Mouse (Mus musculus): ENCODE measurements at regions not wholly inside any gene's neighbourhood (a gene's known extent, or its start where the extent isn't known, plus 50 kb on each side); places are given as distances from the start of the nearest gene placed in this dataset.

DNA sequence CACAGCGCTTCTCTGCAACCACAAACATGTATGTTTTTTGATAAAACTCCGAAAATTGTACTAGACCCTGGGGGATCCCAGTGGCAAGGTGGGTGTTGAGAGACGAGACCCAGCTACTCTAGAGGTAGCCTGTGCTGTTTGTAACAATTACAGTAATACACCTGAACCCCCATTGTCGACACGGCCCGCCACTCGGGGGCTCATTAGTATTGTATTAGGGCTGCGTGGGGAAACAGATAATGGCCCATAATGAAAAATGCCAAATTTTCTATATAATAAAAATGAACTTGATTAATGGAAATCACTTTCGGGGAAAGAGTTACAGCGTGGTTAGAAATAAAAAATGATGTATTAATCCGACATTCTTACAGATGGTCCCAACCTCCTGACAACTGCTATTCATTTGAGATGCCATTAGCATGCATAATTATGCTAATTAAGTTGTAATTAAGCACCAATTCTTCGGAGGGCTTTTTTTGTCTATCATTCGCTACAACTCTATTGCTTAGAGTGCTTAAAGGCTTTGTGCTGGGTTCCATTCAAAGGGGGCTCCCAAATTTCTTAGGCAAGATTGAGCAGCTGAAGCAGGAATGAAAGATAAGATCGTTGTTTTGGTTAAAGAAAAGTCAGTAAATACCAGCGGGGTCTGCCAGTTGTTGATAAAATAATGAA lies 120.2 kb upstream of the Dynlrb2 start:
- H3K4me2 ChIP-seq (ENCODE audit: low read length) = no peak overlapping the region
- no peak for DNase-seq (ENCODE audit: low spot score)
- H3K36me3 ChIP-seq (ENCODE audit: control insufficient read depth, insufficient read depth, low read length) = no peaks in the 10 kb centered on the region
- peaks cover 4% of the 10 kb centered on the region; the same call in 1 of the 2 replicates for H3K4me1 ChIP-seq (replicated peaks; ENCODE audit: control insufficient read depth, insufficient read depth, low read length)
- no peak for ATAC-seq (replicated peaks; ENCODE audit: low FRiP score, low TSS enrichment, low read depth)
- no peaks in the 10 kb centered on the region for H3K9me3 ChIP-seq (ENCODE audit: control insufficient read depth, low read length)
- H3K9ac ChIP-seq (ENCODE audit: low read length) = no peak overlapping the region
- H3K4me3 ChIP-seq (ENCODE audit: low read depth, low read length) = no peak overlapping the region
- no peaks in the 10 kb centered on the region for H3K27me3 ChIP-seq (replicated peaks; ENCODE audit: control insufficient read depth, insufficient read depth, low read length)
- no peak overlapping the region; the same call in 1 of the 2 replicates for H3K27ac ChIP-seq (ENCODE audit: low read depth)
- WGBS = 79% methylated on average over 15 of the region's 15 CpGs

DNA sequence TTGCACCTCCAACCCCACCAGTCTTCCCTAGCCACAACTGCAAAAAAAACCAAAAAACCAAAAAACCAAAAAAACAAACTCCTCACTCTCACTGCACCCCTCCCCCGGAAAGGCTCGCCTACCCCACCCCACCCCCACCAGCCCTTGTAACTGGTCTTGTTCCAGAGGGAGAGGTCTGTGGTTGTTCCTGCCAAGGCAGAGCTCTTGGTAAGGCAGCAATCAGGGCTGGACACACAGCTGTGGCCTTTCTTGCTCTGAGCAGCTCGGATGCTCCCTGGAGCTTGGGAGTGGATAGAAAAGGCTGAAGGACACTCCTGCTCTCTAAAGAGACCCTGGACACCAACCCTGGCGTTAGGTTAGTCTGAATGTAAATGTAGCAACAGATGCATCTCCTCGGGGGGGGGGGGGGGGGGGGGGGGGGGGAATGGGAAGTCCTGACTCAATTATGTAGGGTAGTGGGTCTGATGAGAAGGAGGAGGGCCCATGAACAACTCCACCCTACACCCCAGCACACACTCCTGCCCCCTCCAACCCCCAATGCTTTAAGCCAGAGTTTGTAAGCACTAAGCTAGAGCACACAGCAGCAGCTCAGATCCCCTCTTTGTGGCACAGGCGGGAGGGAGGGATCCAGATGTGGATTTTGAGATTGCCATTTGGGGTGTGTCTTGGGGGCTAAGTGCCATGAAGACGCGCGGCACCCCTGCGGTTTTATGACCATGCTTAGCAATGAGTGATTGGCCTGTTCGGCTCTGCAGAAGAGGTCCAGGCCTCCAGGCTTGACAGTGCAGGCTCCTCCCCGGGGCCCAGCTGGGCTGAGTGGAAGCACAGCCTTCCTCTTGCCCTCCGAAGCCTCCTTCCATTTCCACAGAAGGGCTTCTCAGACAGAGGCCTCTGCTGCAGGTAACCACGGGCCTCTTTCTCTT lies 121.0 kb upstream of the Dynlrb2 start:
- H3K27me3 ChIP-seq (replicated peaks; ENCODE audit: control insufficient read depth, insufficient read depth, low read length) = no peaks in the 10 kb centered on the region
- peaks cover 4% of the 10 kb centered on the region; the same call in 1 of the 2 replicates for H3K4me1 ChIP-seq (replicated peaks; ENCODE audit: control insufficient read depth, insufficient read depth, low read length)
- H3K4me2 ChIP-seq (ENCODE audit: low read length) = no peak overlapping the region
- no peak overlapping the region; the same call in 1 of the 2 replicates for H3K27ac ChIP-seq (ENCODE audit: low read depth)
- WGBS = 25% methylated on average over 13 of the region's 14 CpGs
- H3K4me3 ChIP-seq (ENCODE audit: low read depth, low read length) = no peak overlapping the region
- H3K36me3 ChIP-seq (ENCODE audit: control insufficient read depth, insufficient read depth, low read length) = no peaks in the 10 kb centered on the region
- H3K9ac ChIP-seq (ENCODE audit: low read length) = no peak overlapping the region
- no peaks in the 10 kb centered on the region for H3K9me3 ChIP-seq (ENCODE audit: control insufficient read depth, low read length)
- peak; percentile 57 for DNase-seq (ENCODE audit: low spot score)
- peak; percentile 68; the same call in 1 of the 2 replicates for ATAC-seq (replicated peaks; ENCODE audit: low FRiP score, low TSS enrichment, low read depth)

DNA sequence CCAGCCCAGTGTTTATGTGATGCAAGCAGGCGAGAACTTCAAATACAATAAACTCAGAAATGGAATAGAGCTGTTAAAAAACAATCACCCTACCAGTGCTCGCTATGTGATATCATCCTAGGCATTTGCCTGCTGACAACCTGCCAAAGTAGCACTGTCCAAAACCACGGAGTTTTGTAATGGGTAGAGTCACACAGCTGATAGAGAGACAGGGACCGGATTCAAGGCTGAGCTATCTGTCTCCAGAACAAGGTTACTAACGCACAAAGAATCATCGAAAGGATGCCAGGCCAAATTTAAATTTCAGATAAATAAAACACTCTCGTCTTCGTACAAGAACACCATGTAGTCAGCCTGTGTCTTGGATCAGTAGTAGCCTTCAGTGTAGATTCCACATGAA lies 121.7 kb upstream of the Dynlrb2 start:
- H3K27me3 ChIP-seq (replicated peaks; ENCODE audit: control insufficient read depth, insufficient read depth, low read length) = no peaks in the 10 kb centered on the region
- no peak overlapping the region for H3K9ac ChIP-seq (ENCODE audit: low read length)
- no peaks in the 10 kb centered on the region for H3K9me3 ChIP-seq (ENCODE audit: control insufficient read depth, low read length)
- H3K4me2 ChIP-seq (ENCODE audit: low read length) = no peak overlapping the region
- WGBS = 72% methylated on average over 8 of the region's 8 CpGs
- DNase-seq (ENCODE audit: low spot score) (no peak), ATAC-seq (replicated peaks; ENCODE audit: low FRiP score, low TSS enrichment, low read depth) (no peak)
- H3K27ac ChIP-seq (ENCODE audit: low read depth) = no peak overlapping the region
- peaks cover 4% of the 10 kb centered on the region; the same call in 1 of the 2 replicates for H3K4me1 ChIP-seq (replicated peaks; ENCODE audit: control insufficient read depth, insufficient read depth, low read length)
- H3K36me3 ChIP-seq (ENCODE audit: control insufficient read depth, insufficient read depth, low read length) = no peaks in the 10 kb centered on the region
- no peak overlapping the region for H3K4me3 ChIP-seq (ENCODE audit: low read depth, low read length)

DNA sequence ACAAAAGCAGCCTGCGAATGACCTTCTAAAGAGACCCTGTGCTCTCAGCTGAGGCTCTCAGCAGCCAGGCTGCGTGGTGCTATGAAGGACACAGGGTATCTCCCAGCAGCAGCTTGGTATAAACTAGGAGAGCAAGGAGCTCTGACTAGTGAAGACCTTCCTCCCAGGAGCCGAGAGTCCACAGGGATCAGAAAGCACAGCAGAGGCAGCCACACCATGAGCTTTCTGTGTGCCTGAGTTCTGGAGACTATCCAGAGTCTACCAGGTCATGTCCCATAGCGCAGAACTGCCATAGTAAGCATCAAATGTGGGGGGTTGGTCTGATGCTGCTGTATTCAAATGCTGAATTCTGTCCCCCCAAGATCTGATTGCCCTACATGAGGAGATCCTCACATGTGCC lies 124.2 kb upstream of the Dynlrb2 start:
- H3K4me2 ChIP-seq (ENCODE audit: low read length) = no peak overlapping the region
- peaks cover 4% of the 10 kb centered on the region; the same call in 1 of the 2 replicates for H3K4me1 ChIP-seq (replicated peaks; ENCODE audit: control insufficient read depth, insufficient read depth, low read length)
- no peak overlapping the region for H3K4me3 ChIP-seq (ENCODE audit: low read depth, low read length)
- H3K27ac ChIP-seq (ENCODE audit: low read depth) = no peak overlapping the region
- no peaks in the 10 kb centered on the region for H3K36me3 ChIP-seq (ENCODE audit: control insufficient read depth, insufficient read depth, low read length)
- H3K9ac ChIP-seq (ENCODE audit: low read length) = no peak overlapping the region
- WGBS = 83% methylated on average over 4 of the region's 4 CpGs
- ATAC-seq (replicated peaks; ENCODE audit: low FRiP score, low TSS enrichment, low read depth) (no peak), DNase-seq (ENCODE audit: low spot score) (no peak)
- H3K9me3 ChIP-seq (ENCODE audit: control insufficient read depth, low read length) = no peaks in the 10 kb centered on the region
- no peaks in the 10 kb centered on the region for H3K27me3 ChIP-seq (replicated peaks; ENCODE audit: control insufficient read depth, insufficient read depth, low read length)

DNA sequence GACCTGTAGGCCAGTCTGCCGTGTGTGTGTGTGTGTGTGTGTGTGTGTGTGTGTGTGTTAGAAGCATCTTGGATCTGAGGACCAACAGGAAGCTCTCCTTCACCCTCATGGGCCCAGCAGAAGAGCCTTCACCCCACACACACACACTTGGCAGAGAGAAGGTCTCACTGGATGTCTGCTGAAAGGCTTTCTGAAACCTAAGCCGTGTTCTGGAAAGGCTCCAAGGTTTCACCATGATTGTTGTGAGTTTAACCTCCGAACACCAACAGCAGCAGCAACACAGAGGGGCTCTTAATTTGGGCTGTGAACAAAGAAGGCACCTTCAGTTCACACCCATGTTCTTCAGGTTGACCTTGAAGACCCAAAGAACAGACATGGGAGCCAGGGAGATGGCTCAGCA lies 124.9 kb upstream of the Dynlrb2 start:
- DNase-seq (ENCODE audit: low spot score) (no peak), ATAC-seq (replicated peaks; ENCODE audit: low FRiP score, low TSS enrichment, low read depth) (no peak)
- H3K36me3 ChIP-seq (ENCODE audit: control insufficient read depth, insufficient read depth, low read length) = no peaks in the 10 kb centered on the region
- no peak overlapping the region for H3K4me2 ChIP-seq (ENCODE audit: low read length)
- H3K27ac ChIP-seq (ENCODE audit: low read depth) = no peak overlapping the region
- peaks cover 4% of the 10 kb centered on the region; the same call in 1 of the 2 replicates for H3K4me1 ChIP-seq (replicated peaks; ENCODE audit: control insufficient read depth, insufficient read depth, low read length)
- H3K9me3 ChIP-seq (ENCODE audit: control insufficient read depth, low read length) = no peaks in the 10 kb centered on the region
- 57% methylated on average over 3 of the region's 3 CpGs for WGBS
- no peaks in the 10 kb centered on the region for H3K27me3 ChIP-seq (replicated peaks; ENCODE audit: control insufficient read depth, insufficient read depth, low read length)
- H3K9ac ChIP-seq (ENCODE audit: low read length) = no peak overlapping the region
- H3K4me3 ChIP-seq (ENCODE audit: low read depth, low read length) = no peak overlapping the region

DNA sequence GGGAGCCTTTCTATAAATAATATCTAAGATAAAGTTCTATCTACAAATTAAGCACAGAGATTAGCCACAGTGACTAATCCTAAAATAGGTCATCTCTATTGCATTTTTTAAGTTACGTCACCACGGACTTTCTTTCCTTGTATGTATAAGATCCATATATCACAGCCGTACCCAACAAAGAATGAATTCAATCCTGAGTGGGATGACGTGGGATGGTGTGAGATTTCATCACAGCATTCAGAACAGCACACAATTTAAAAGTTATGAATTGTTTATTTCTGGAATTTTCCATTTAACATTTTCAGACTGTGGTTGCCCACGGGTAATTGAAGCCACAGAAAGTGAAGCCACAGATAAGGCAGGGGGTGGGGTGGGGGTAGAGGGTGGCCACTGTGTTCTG lies 129.0 kb upstream of the Dynlrb2 start:
- no peak overlapping the region for H3K4me2 ChIP-seq (ENCODE audit: low read length)
- no peak overlapping the region for H3K4me3 ChIP-seq (ENCODE audit: low read depth, low read length)
- 71% methylated on average over 5 of the region's 5 CpGs for WGBS
- H3K9me3 ChIP-seq (ENCODE audit: control insufficient read depth, low read length) = no peaks in the 10 kb centered on the region
- H3K9ac ChIP-seq (ENCODE audit: low read length) = no peak overlapping the region
- no peaks in the 10 kb centered on the region for H3K36me3 ChIP-seq (ENCODE audit: control insufficient read depth, insufficient read depth, low read length)
- H3K27ac ChIP-seq (ENCODE audit: low read depth) = no peak overlapping the region
- ATAC-seq (replicated peaks; ENCODE audit: low FRiP score, low TSS enrichment, low read depth) (no peak), DNase-seq (ENCODE audit: low spot score) (no peak)
- no peaks in the 10 kb centered on the region for H3K4me1 ChIP-seq (replicated peaks; ENCODE audit: control insufficient read depth, insufficient read depth, low read length)
- no peaks in the 10 kb centered on the region for H3K27me3 ChIP-seq (replicated peaks; ENCODE audit: control insufficient read depth, insufficient read depth, low read length)

DNA sequence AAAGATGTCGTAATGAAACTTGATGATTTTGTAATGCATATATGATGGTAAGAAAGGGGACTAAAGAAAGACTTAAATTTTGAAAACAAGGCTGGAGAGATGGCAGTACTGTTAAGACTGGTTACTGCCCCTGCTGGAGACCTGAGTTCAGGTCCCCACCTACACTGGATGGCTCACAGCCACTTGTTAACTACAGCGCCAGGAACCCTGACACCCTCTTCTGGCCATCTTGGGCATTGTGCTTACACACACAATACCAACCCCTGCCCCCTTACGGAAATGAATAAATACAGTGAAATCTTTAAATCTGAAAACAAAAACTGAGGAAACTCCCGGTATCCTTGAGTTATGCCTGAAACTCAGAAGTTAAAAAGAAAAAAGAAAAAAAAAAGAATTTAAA lies 131.7 kb upstream of the Dynlrb2 start:
- no peak overlapping the region for H3K9ac ChIP-seq (ENCODE audit: low read length)
- H3K4me3 ChIP-seq (ENCODE audit: low read depth, low read length) = no peak overlapping the region
- H3K36me3 ChIP-seq (ENCODE audit: control insufficient read depth, insufficient read depth, low read length) = no peaks in the 10 kb centered on the region
- H3K4me1 ChIP-seq (replicated peaks; ENCODE audit: control insufficient read depth, insufficient read depth, low read length) = no peaks in the 10 kb centered on the region
- no peak overlapping the region for H3K27ac ChIP-seq (ENCODE audit: low read depth)
- no peak for ATAC-seq (replicated peaks; ENCODE audit: low FRiP score, low TSS enrichment, low read depth)
- no peak overlapping the region for H3K4me2 ChIP-seq (ENCODE audit: low read length)
- H3K9me3 ChIP-seq (ENCODE audit: control insufficient read depth, low read length) = no peaks in the 10 kb centered on the region
- no peak for DNase-seq (ENCODE audit: low spot score)
- WGBS = 81% methylated on average over 4 of the region's 4 CpGs
- H3K27me3 ChIP-seq (replicated peaks; ENCODE audit: control insufficient read depth, insufficient read depth, low read length) = no peaks in the 10 kb centered on the region

DNA sequence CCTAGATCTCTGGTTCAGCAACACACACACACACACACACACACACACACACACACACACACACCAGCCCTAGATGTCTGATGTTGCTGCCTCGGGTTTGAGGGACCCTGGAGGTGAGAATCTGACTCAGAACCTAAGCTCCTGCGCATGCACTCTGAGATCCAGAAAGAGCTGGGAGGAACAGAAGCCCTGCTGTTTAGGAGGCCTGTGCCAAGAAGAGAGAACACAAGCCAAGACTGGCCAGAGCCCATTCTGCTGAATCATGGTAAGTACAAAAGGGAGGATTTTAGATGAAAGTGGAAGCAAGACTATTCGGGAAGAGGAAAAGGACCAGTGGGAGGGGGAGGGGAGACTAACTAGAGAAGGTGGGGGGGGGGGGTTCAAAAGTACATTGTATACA lies 132.2 kb upstream of the Dynlrb2 start:
- Histone ChIP-seq H3K36me3 (ENCODE audit: control insufficient read depth, insufficient read depth, low read length) (no peaks in the 10 kb centered on the region), H3K9me3 (ENCODE audit: control insufficient read depth, low read length) (no peaks in the 10 kb centered on the region), H3K4me3 (ENCODE audit: low read depth, low read length) (no peak overlapping the region), H3K27me3 (replicated peaks; ENCODE audit: control insufficient read depth, insufficient read depth, low read length) (no peaks in the 10 kb centered on the region), H3K4me1 (replicated peaks; ENCODE audit: control insufficient read depth, insufficient read depth, low read length) (no peaks in the 10 kb centered on the region), H3K4me2 (ENCODE audit: low read length) (no peak overlapping the region), H3K9ac (ENCODE audit: low read length) (no peak overlapping the region), H3K27ac (ENCODE audit: low read depth) (no peak overlapping the region)
- no peak for ATAC-seq (replicated peaks; ENCODE audit: low FRiP score, low TSS enrichment, low read depth)
- no peak for DNase-seq (ENCODE audit: low spot score)
- 51% methylated on average over 3 of the region's 3 CpGs for WGBS
